Mouse (Mus musculus): Measurements from ENCODE around the gene Hist1h2bn. TPM values are rescaled to one million over a fixed set of nuclear protein-coding genes. Genes with fewer than 3 reads are reported as not detected.

Gene Hist1h2bn
- total RNA-seq, 2 experiments from 2014 or later, result 36.1 to 38.9 TPM

DNA sequence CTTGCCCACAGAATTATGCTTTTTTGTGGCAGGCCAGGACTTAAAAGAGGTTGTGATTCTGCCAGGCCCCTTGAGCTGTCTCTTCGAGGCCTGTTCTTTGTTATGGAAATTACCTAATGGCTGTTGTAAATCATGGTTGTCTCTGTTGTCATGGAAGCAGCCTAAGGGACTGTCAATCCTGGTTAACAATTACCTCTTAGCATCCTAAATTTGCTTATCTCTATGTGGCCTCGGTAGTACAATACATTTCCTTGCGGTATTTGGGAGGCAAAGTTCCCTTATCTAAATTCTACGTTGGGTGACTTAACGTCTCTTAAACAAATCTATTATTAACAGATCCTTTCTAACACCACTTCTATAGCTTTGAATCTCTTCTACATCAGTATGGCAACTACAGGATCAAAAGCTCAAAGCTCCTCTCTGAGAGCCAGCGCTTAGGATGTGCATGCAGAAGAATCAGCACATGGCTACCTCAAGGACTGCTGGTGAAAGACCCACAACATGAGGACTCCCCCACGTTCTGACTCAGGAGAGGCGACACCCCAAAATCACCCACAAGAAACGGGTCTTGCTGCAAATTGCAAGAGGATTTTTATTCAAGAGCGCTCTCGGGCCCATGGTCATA, 25.9 kb upstream of the Hist1h2bn start:
- DNase-seq, result no peak

- no peak for DNase-seq
Observed at GRCm38 (mm10) chr13:21729544-21729943, 24.4 kb upstream of the Hist1h2bn start.

GRCm38 (mm10) chr13:21733466-21733865, 20.5 kb upstream of the Hist1h2bn start:
- no peak for DNase-seq

DNA sequence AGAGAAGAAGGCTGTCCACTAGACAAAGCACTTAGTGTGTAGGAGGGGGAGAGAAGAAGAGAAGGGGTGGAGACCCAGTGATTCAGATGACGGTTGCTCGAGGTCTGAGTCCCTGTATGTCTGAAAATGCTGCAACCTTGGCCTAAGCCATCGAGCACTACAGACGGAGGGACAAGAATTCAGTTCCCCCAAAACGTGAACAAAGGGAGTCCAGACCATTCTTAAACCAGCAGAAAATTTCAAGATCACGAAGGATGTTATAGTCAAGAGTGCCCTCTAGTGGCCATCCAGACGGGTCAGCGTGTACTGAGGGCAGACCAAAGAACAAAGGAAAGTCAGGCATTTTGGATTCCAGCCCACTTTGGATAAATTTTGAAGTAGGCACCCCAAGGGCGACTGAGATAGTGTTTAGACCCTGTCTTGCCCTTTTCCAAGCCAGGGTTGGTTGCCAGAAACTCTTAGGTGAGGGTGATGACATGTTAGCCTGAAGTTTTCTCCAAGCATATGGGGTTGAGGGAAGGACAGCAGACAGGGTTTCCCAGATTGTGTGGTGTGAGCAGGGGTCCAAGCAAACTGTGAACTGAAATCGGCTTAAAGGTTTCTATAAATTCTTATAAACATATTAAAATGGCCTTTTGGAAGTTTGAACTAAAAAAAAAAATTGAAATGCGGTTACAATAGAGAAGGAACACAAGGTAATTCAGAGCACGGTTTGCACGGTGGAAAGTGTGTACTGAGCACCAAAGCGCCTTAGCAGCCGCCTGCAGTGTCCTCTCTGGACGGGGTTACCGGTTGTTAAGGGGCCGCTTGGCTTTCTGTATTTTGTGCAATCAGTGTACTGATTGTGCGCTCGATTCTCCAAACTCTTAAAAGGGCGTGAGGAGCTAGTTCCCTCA, 19.7 kb upstream of the Hist1h2bn start:
- DNase-seq, result peak; percentile 69 to 83

- peak; percentile 70 to 79 for DNase-seq
Observed at GRCm38 (mm10) chr13:21734906-21735767, 18.8 kb upstream of the Hist1h2bn start, which contains the start of gene Hist1h4j. TSS of gene Hist1h4j (plus strand) at chr13:21735064.

DNA sequence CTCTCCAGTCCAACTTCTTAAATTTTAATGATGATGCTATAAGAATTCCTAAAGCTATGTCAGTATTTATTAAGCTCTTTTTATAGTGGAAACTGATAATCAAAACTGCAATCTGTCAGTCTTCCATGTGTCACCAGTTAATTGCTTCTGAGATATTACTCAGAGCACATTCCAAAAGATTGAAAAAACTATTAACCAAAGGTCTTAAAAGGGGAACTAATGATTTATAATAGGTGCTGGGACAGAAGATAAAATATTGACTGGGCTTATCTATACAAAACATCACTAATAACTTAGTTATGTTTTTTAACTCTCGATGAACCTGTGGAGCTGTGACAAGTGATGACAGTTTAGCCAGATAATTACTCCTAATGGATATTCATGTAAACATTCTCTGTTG, 8.9 kb upstream of the Hist1h2bn start:
- DNase-seq, result no peak

DNA sequence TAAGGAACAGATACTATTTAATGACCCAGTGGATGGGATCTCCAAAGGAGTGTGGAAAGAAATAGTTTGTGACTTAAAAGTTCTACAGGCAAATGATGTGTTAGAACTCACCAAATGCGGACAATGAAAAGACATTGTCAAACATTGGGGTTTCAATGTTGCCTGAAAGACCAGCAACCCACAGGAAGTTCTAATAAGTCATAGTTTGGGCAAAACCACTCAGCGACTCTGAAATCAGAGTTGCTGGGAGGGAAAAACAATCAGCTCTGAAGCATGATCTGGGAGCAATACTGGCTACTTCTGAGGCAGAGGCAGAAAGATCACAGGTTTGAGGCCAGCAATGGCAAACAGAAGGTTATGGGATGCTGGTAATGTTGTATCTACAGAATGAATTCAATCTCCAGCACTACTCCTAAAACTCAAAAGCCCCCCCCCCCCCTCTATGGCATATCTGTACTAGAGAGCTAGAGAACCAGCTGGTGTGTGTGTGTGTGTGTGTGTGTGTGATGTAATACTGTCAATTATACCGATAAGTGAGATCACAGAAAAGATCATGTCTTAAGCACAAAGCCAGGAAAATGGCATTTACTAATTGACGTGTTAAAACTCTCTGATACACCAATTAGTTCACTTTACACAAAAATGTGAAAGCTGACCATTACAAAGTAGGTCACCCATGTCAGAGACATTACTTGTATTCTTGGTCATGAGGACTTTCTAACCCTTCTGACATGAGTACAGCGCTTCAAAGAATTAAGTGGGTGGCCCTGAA, 4.3 kb upstream of the Hist1h2bn start:
- DNase-seq, result no peak

- DNase-seq, result peak; percentile 86 to 91
Observed at GRCm38 (mm10) chr13:21750159-21751017, 3.5 kb upstream of the Hist1h2bn start, which contains the start of gene Hist1h4k. TSS of gene Hist1h4k (minus strand) at chr13:21750505.

DNA sequence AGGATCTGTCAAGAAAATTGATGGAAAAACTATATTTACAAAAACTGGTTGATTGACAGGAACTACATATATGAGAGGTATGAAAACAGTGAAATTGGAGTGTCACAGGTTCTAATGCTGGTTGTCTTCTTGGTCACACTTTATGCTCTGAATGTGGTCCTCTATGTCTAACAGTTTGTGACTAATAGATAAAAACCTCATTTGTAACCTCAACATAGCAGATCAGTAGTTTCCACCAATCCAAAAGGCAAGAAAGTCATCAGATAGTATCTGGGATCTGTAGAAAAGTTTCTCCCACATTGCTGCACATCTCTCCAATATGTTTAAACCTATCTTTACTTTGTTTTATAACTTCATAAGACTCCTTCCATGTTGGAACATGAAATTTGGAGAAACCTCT, 2.5 kb upstream of the Hist1h2bn start:
- no peak for DNase-seq

GRCm38 (mm10) chr13:21751827-21752226, 2.1 kb upstream of the Hist1h2bn start:
- no peak for DNase-seq

- DNase-seq, result no peak
Observed at GRCm38 (mm10) chr13:21752356-21752755, 1.6 kb upstream of the Hist1h2bn start.

- no peak for DNase-seq
Observed at GRCm38 (mm10) chr13:21753051-21753523, 836 bp upstream of the Hist1h2bn start.

DNA sequence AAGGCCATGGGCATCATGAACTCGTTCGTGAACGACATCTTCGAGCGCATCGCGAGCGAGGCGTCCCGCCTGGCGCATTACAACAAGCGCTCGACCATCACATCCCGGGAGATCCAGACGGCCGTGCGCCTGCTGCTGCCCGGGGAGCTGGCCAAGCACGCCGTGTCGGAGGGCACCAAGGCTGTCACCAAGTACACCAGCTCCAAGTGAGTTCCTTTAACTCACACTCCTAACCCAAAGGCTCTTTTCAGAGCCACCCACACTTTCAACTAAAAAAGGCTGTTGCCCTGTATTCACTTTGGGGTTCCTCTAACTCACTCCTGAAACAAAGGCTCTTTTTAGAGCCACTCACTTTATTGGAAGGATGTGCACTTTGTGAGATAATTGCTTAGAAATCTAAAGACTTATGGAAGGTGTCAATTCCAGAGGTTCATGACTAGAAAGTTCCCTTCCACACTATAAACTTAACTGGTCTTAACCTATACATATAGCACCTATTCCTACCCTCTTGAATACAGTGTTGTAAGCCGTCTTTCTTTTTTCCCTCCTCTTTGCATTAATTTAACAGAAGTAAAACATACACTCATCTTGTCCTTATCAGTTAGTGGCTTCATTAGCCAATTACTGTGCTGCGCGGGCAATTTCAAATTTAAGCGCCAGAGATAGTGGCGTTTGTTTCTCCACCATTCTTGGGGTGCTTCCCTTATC, 525 bp downstream of the Hist1h2bn start:
- DNase-seq, result peak; percentile 63

- DNase-seq, result no peak
Observed at GRCm38 (mm10) chr13:21755707-21756106, 1.8 kb downstream of the Hist1h2bn start.

DNA sequence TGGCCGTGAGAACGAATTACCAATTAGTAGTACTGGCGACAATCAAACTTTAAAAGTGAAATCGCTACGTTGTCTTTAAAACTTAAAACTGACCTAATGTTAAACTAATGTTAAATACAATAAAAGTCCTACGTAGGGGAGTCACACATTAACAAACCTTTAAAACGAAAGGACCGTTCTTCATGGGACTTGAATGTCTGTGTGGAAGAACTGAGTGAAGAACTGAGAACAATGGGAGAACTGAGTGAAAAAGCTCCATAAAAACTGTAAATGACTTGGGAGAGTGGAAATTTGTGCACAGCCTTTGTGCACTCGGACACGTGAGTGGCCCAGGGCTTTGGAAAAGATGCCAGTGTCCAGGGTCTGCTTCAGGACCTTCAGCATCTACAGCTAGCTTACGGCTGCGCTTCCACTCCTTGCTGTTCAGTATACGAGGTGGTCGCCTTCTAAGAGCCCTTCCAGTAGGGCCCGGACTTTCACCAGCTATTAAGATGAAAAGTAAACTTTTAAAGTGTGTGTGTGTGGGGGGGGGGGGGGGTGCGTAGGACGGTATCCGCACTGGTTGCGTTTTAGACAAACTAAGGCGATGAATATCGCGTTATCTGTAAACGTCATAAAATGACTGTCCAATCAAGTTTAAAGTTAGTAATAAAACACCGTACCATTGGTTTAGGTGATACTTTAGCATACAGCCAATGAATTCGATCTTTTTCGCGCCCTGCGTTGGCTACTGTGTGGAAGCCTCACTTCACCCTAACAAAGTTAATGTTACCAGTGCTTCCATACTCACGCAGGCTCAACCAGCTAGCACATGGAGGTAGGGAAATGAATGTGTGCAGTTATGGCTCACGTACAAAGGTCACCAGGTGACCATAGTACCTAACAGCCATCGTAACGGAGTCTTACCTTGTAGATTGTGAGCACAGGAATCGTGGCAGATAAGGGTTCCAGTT, 25.2 kb downstream of the Hist1h2bn start:
- DNase-seq, result peak; percentile 68 to 76

DNA sequence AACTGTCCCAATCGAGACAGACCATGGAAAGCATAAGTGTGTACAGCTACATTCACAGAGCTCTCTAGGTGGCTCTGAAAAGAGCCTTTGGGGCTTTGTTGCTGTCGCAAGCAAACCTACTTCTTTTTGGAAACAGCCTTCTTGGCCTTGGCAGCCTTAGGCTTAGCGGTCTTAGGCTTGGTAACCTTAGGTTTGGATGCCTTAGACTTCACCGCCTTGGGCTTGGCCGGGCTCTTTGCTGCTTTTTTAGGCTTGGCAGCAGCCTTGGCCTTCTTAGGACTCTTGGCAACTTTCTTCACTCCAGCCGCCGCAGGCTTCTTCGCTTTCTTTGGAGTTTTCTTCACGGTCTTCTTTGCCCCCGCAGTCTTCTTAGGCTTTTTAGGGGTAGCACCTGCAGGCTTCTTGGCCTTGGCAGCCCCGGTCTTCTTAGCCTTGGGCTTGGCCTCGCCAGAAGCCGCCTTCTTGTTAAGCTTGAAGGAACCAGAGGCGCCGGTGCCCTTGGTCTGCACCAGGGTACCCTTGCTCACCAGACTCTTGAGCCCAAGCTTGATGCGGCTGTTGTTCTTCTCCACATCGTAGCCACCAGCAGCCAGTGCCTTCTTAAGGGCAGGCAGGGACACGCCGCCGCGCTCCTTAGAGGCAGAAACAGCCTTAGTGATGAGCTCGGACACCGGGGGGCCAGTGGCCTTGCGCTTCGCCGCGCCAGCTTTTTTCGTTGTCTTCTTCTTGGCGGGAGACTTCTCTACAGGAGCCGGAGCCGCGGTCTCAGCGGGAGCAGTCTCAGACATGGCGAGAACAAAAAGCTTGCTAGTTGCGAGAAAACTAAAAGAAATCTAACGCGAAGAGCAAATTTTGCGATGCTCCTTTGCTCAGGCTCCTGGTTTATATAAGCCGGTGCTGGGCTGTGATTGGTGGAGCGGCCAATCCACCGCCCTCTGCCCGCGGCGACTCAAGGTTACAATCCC, 26.1 kb downstream of the Hist1h2bn start, which contains the start of gene Hist1h1b:
TSS of gene Hist1h1b (minus strand) at position 859 of the 965 bp plus-strand sequence.
- DNase-seq, result peak; percentile 78 to 83

GRCm38 (mm10) chr13:21781021-21781555, 27.2 kb downstream of the Hist1h2bn start:
- DNase-seq, result no peak

Data from adrenal gland, postnatal 36 days (tissue).